Comparison of ENCODE assay signal across 12 mouse cellular contexts in genomic region chr8:125725037-125725820, GRCm38 (mm10). TPM values are rescaled to one million over a fixed set of nuclear protein-coding genes. Genes with fewer than 3 reads are reported as not detected.
DNase-seq lines count a peak whose midpoint lies in the region; ATAC-seq and TF ChIP-seq lines count a peak whose summit lies in the region.
"Had no signal": no experiment of that assay in that cellular context is flagged by ENCODE, and none has a peak within 500 bp of the region (broad histone marks: within the 10 kb centered on the region; RNA-seq: fewer than 3 reads in every experiment).

No protein-coding gene starts in this region.

- peaks cover 31% of the 10 kb centered on the region for H3K4me1 ChIP-seq in megakaryocyte, embryonic 14.5 days
- H3K4me1 ChIP-seq in kidney, embryonic 14.5 days (ENCODE audit: control insufficient read depth, insufficient read depth, low read length) = no peaks in the 10 kb centered on the region

- H3K27me3 ChIP-seq in megakaryocyte, embryonic 14.5 days (replicated peaks) = peaks cover 5% of the 10 kb centered on the region
- no peaks in the 10 kb centered on the region for H3K27me3 ChIP-seq in kidney, embryonic 14.5 days (ENCODE audit: control insufficient read depth, insufficient read depth, low read length)
- H3K27me3 ChIP-seq: limb, embryonic 12.5 days had no signal

- TF ChIP-seq CTCF in layer of hippocampus, adult 2 months (conservative IDR thresholded peaks at IDR 0.05) = no peak

- H3K27ac ChIP-seq in kidney, embryonic 14.5 days (ENCODE audit: low read depth, low read length) = no peak overlapping the region
- no peak overlapping the region for H3K27ac ChIP-seq in layer of hippocampus, adult 2 months
- H3K27ac ChIP-seq: limb, embryonic 12.5 days had no signal

- H3K9me3 ChIP-seq in megakaryocyte, embryonic 14.5 days = no peaks in the 10 kb centered on the region
- H3K9me3 ChIP-seq in kidney, embryonic 14.5 days (ENCODE audit: control insufficient read depth, low read length) = no peaks in the 10 kb centered on the region
- H3K9me3 ChIP-seq: limb, embryonic 12.5 days had no signal

- ATAC-seq in kidney, embryonic 14.5 days (ENCODE audit: low FRiP score, low TSS enrichment) = no peak
- ATAC-seq: midbrain, embryonic 16.5 days had no signal

- H3K4me2 ChIP-seq in kidney, embryonic 14.5 days (replicated peaks; ENCODE audit: low read depth, low read length) = no peak overlapping the region
- H3K4me2 ChIP-seq: limb, embryonic 12.5 days had no signal

- WGBS in kidney, embryonic 14.5 days = 86% methylated on average over 6 of the region's 6 CpGs

- DNase-seq in spleen, adult 18-20 months = peak; percentile 29 to 31
- DNase-seq in spleen, postnatal 10 days (ENCODE audit: low spot score in 2 of 2) = no peak
- peak; percentile 42 for DNase-seq in brain, adult 2 months (ENCODE audit: low read depth, low spot score)
- peak; percentile 44 to 60 for DNase-seq in thymus, postnatal 36 days
- DNase-seq in layer of hippocampus, adult 2 months (ENCODE audit: low spot score in 2 of 2) = no peak
- DNase-seq in right cerebral cortex, postnatal 14 days = no peak
- DNase-seq: cerebellum, adult 11-12 months; kidney, postnatal 25 days had no signal

- H3K4me3 ChIP-seq in megakaryocyte, embryonic 14.5 days (replicated peaks) = peak overlapping the region; percentile 68
- H3K4me3 ChIP-seq in kidney, embryonic 14.5 days (ENCODE audit: low read length) = no peak overlapping the region
- H3K4me3 ChIP-seq in layer of hippocampus, adult 2 months = no peak overlapping the region
- H3K4me3 ChIP-seq: limb, embryonic 12.5 days had no signal

- no peaks in the 10 kb centered on the region for H3K36me3 ChIP-seq in megakaryocyte, embryonic 14.5 days (replicated peaks; ENCODE audit: low read length)
- no peaks in the 10 kb centered on the region for H3K36me3 ChIP-seq in kidney, embryonic 14.5 days (ENCODE audit: control insufficient read depth, insufficient read depth, low read length)
- H3K36me3 ChIP-seq: limb, embryonic 12.5 days had no signal

- no peak overlapping the region for H3K9ac ChIP-seq in kidney, embryonic 14.5 days (ENCODE audit: low read depth, low read length)
- H3K9ac ChIP-seq: limb, embryonic 12.5 days had no signal

RNA-seq across cellular contexts. Expression of gene Ntpcr, which starts 4.5 kb away (rescaled TPM):
- polyA plus RNA-seq in megakaryocyte, embryonic 14.5 days (2012; ENCODE audit: insufficient read depth, low replicate concordance) = 9.2 and 15.5 TPM in 2 replicates
- 28.5 and 29.3 TPM in 2 replicates for polyA plus RNA-seq in kidney, embryonic 14.5 days (2014; fragmentation: Nextera tagmentation; extraction: Ambion mirVana)
- 10 to 100 TPM; 21.1 to 24.2 TPM for total RNA-seq in layer of hippocampus, adult 2 months (2021)

RNA-seq across cellular contexts. Expression of gene Map10, which starts 55.6 kb away (rescaled TPM):
- 0.47 TPM in 1 of 2 replicates, not detected in the other for polyA plus RNA-seq in megakaryocyte, embryonic 14.5 days (2012; ENCODE audit: insufficient read depth, low replicate concordance)
- polyA plus RNA-seq in kidney, embryonic 14.5 days (2014; fragmentation: Nextera tagmentation; extraction: Ambion mirVana) = 4.5 and 6.8 TPM in 2 replicates
- total RNA-seq in layer of hippocampus, adult 2 months (2021) = 1 to 10 TPM; 6.3 to 6.9 TPM

Comparison
In these comparisons a context has a peak if more than half of its experiments do, and no peak if none do; other contexts are left out.
1. DNase-seq: peak in spleen, adult 18-20 months (2 of 2), brain, adult 2 months (single experiment) and thymus, postnatal 36 days (2 of 2); none in spleen, postnatal 10 days (0 of 2), layer of hippocampus, adult 2 months (0 of 2) and right cerebral cortex, postnatal 14 days (single experiment).